Mouse (Mus musculus): ENCODE data around the gene Capn9.

GRCm38 (mm10) chr8:124546371-124546770, 29.5 kb upstream of the Capn9 start:
- TF ChIP-seq POLR2A (IDR thresholded peaks at IDR 0.05; ENCODE audit: low read depth, low read length) (no peak), CTCF (IDR thresholded peaks at IDR 0.05; ENCODE audit: extremely low read depth, insufficient read depth, insufficient read length, insufficient replicate concordance) (no peak)

Measured in spleen, adult 2 months (tissue).